Mouse (Mus musculus) ES-E14 (cell line): ENCODE measurements around the gene Slc25a1.

Experiments
- CHD2 ChIP-seq: IDR thresholded peaks from 2 replicates; pipeline ENCODE4 v1.6.1; 2014; ENCODE audit warnings: mild to moderate bottlenecking, low read depth, low read length, inconsistent platforms
- MAFK ChIP-seq: IDR thresholded peaks from 2 replicates; pipeline ENCODE4 v1.6.1; 2014; ENCODE audit warnings: mild to moderate bottlenecking, low read depth, low read length, inconsistent platforms; ENCODE audit not compliant: insufficient read depth
- ZC3H11A ChIP-seq: IDR thresholded peaks from 2 replicates; pipeline ENCODE4 v1.6.1; 2012; ENCODE audit warnings: low read depth, mild to moderate bottlenecking, inconsistent platforms, low read length, borderline replicate concordance

- no peak for TF ChIP-seq CHD2
- TF ChIP-seq MAFK = no peak
- peak; percentile 40; the same call in 1 of the 2 replicates for TF ChIP-seq ZC3H11A
Measured at GRCm38 (mm10) chr16:17921325-17922162, 6.5 kb downstream of the Slc25a1 start.
